Mouse (Mus musculus) lung, embryonic 15.5 days (tissue): ENCODE results near the gene H2al1f. TPM values are rescaled to one million over a fixed set of nuclear protein-coding genes. Genes with fewer than 3 reads are reported as not detected.
"Not testable (repeated sequence)": the region's sequence is repeated elsewhere in the genome, so short reads cannot be mapped to it uniquely, and the experiment has no call there.

Source experiments
- ATAC-seq: fragments of 200-750 bp; cut with Nextera tagmentation; 2 replicates; pipeline ENCODE4 v1.8.0; 2017; ENCODE audit warnings: moderate number of reproducible peaks, borderline replicate concordance; ENCODE audit not compliant: low FRiP score, low TSS enrichment; ENCODE audit errors: extremely low read depth
- H3K27ac ChIP-seq: fragments of 300-500 bp; sonication (generic); 2 replicates; pipeline ENCODE4 v1.5.1; 2015; ENCODE audit warnings: moderate library complexity, mild to moderate bottlenecking, inconsistent platforms
- H3K27me3 ChIP-seq: fragments of 300-500 bp; sonication (generic); 2 replicates; pipeline ENCODE4 v1.6.1; 2015; ENCODE audit warnings: inconsistent platforms
- H3K36me3 ChIP-seq: fragments of 300-500 bp; sonication (generic); 2 replicates; pipeline ENCODE4 v1.6.1; 2015; ENCODE audit warnings: inconsistent platforms
- H3K4me1 ChIP-seq: fragments of 300-500 bp; sonication (generic); 2 replicates; pipeline ENCODE4 v1.6.1; 2015; ENCODE audit warnings: inconsistent platforms
- H3K4me2 ChIP-seq: fragments of 300-500 bp; sonication (generic); 2 replicates; pipeline ENCODE4 v1.6.1; 2015; ENCODE audit warnings: inconsistent platforms, mild to moderate bottlenecking, moderate library complexity
- H3K4me3 ChIP-seq: fragments of 300-500 bp; sonication (generic); 2 replicates; pipeline ENCODE4 v1.5.1; 2015; ENCODE audit warnings: mild to moderate bottlenecking, inconsistent platforms
- H3K9ac ChIP-seq: fragments of 300-500 bp; sonication (generic); 2 replicates; pipeline ENCODE4 v1.6.1; 2015; ENCODE audit warnings: inconsistent platforms
- H3K9me3 ChIP-seq: fragments of 300-500 bp; sonication (generic); 2 replicates; pipeline ENCODE4 v1.6.1; 2016; ENCODE audit warnings: inconsistent platforms
- WGBS: fragments of 180-500 bp; shearing (Covaris S2); methylation state at CpG from one replicate; pipeline ENCODE4 v1.1.7; 2015; 5-methylcytosine and 5-hydroxymethylcytosine counted together
- polyA plus RNA-seq: library from polyadenylated mRNA; unstranded; fragments of >200 nt; fragmentation: Nextera tagmentation; extraction: Ambion mirVana; gene quantifications from 2 replicates; pipeline ENCODE4 v1.2.1, GENCODE M21; 2015

H2al1f gene
- not detected in 2 replicates for polyA plus RNA-seq

- not testable (repeated sequence) for H3K9me3 ChIP-seq, ATAC-seq, H3K4me2 ChIP-seq, H3K4me3 ChIP-seq, H3K4me1 ChIP-seq, H3K9ac ChIP-seq, H3K36me3 ChIP-seq, H3K27ac ChIP-seq, H3K27me3 ChIP-seq
- no CpG with 5 or more reads among the region's 6 CpGs for WGBS
These were observed at the start of gene H2al1f for GRCm38 (mm10) chrX:11314858-11315257. Gene H2al1f, plus strand, starts transcription at chrX:11315158.

GRCm38 (mm10) chrX:11267791-11268190 is 47.2 kb upstream of the H2al1f start:
- H3K27me3 ChIP-seq, result 0 out of 2 replicates have a peak, but pooled peaks cover 4% of the 10 kb centered on the region
- 48% methylated on average over 7 of the region's 7 CpGs for WGBS

GRCm38 (mm10) chrX:11269074-11269473 is 45.9 kb upstream of the H2al1f start:
- Histone ChIP-seq H3K4me1 (0 out of 2 replicates have a peak, but pooled peaks cover 4% of the 10 kb centered on the region), H3K27me3 (0 out of 2 replicates have a peak, but pooled peaks cover 4% of the 10 kb centered on the region), H3K9ac (no peak overlapping the region), H3K4me2 (no peak overlapping the region), H3K36me3 (no peaks in the 10 kb centered on the region), H3K27ac (no peak overlapping the region), H3K9me3 (no peaks in the 10 kb centered on the region), H3K4me3 (no peak overlapping the region)
- WGBS, result 74% methylated on average over 3 of the region's 3 CpGs
- no peak for ATAC-seq

More at GRCm38 (mm10) chrX:11267791-11268190, 47.2 kb upstream of the H2al1f start:
- ATAC-seq, result peak; percentile 83; the same call in 1 of the 2 replicates
- no peaks in the 10 kb centered on the region for H3K4me1 ChIP-seq
- no peaks in the 10 kb centered on the region for H3K9me3 ChIP-seq
- no peak overlapping the region for H3K4me3 ChIP-seq
- no peak overlapping the region for H3K4me2 ChIP-seq
- no peak overlapping the region for H3K27ac ChIP-seq
- H3K36me3 ChIP-seq, result no peaks in the 10 kb centered on the region
- no peak overlapping the region for H3K9ac ChIP-seq

- 0 out of 2 replicates have a peak, but pooled peaks cover 4% of the 10 kb centered on the region for H3K27me3 ChIP-seq
- no peak overlapping the region for H3K4me2 ChIP-seq
- 51% methylated on average over 3 of the region's 3 CpGs for WGBS
- no peaks in the 10 kb centered on the region for H3K9me3 ChIP-seq
- H3K36me3 ChIP-seq, result no peaks in the 10 kb centered on the region
- H3K9ac ChIP-seq, result no peak overlapping the region
- no peak for ATAC-seq
- H3K27ac ChIP-seq, result no peak overlapping the region
- H3K4me3 ChIP-seq, result no peak overlapping the region
- 0 out of 2 replicates have a peak, but pooled peaks cover 4% of the 10 kb centered on the region for H3K4me1 ChIP-seq
These were observed 41.8 kb upstream of the H2al1f start for GRCm38 (mm10) chrX:11273190-11273589.

GRCm38 (mm10) chrX:11277083-11277482 is 37.9 kb upstream of the H2al1f start:
- ATAC-seq, result no peak
- Histone ChIP-seq H3K9ac (no peak overlapping the region), H3K36me3 (no peaks in the 10 kb centered on the region), H3K27me3 (peaks cover 1% of the 10 kb centered on the region; the same call in 1 of the 2 replicates), H3K27ac (no peak overlapping the region), H3K4me3 (no peak overlapping the region), H3K4me1 (0 out of 2 replicates have a peak, but pooled peaks cover 4% of the 10 kb centered on the region), H3K4me2 (no peak overlapping the region), H3K9me3 (no peaks in the 10 kb centered on the region)
- WGBS, result 62% methylated on average over 6 of the region's 6 CpGs

- Histone ChIP-seq H3K9me3 (no peaks in the 10 kb centered on the region), H3K4me1 (no peaks in the 10 kb centered on the region), H3K36me3 (no peaks in the 10 kb centered on the region), H3K9ac (no peak overlapping the region), H3K27ac (no peak overlapping the region), H3K4me2 (no peak overlapping the region), H3K27me3 (peaks cover 4% of the 10 kb centered on the region; the same call in 1 of the 2 replicates), H3K4me3 (no peak overlapping the region)
- WGBS, result 60% methylated on average over 2 of the region's 2 CpGs
- ATAC-seq, result no peak
These were observed 34.2 kb upstream of the H2al1f start for GRCm38 (mm10) chrX:11280741-11281140.

- Histone ChIP-seq H3K4me1 (0 out of 2 replicates have a peak, but pooled peaks cover 3% of the 10 kb centered on the region), H3K9me3 (no peaks in the 10 kb centered on the region), H3K9ac (no peak overlapping the region), H3K27me3 (peaks cover 4% of the 10 kb centered on the region; the same call in 1 of the 2 replicates), H3K4me2 (no peak overlapping the region), H3K27ac (no peak overlapping the region), H3K36me3 (no peaks in the 10 kb centered on the region), H3K4me3 (no peak overlapping the region)
- 37% methylated on average over 14 of the region's 14 CpGs for WGBS
- no peak for ATAC-seq
These were observed 26.6 kb upstream of the H2al1f start for GRCm38 (mm10) chrX:11288306-11288882.

- Histone ChIP-seq H3K4me3 (no peak overlapping the region), H3K36me3 (no peaks in the 10 kb centered on the region), H3K4me1 (0 out of 2 replicates have a peak, but pooled peaks cover 3% of the 10 kb centered on the region), H3K27me3 (peaks cover 4% of the 10 kb centered on the region; the same call in 1 of the 2 replicates), H3K9me3 (no peaks in the 10 kb centered on the region), H3K27ac (no peak overlapping the region), H3K4me2 (no peak overlapping the region), H3K9ac (no peak overlapping the region)
- ATAC-seq, result no peak
- WGBS, result 65% methylated on average over 4 of the region's 4 CpGs
These were observed 25.7 kb upstream of the H2al1f start for GRCm38 (mm10) chrX:11289244-11289643.

- H3K9me3 ChIP-seq, H3K9ac ChIP-seq, H3K4me3 ChIP-seq, H3K27me3 ChIP-seq, H3K36me3 ChIP-seq, H3K4me1 ChIP-seq, ATAC-seq, H3K4me2 ChIP-seq, H3K27ac ChIP-seq: not testable (repeated sequence)
- no CpG with 5 or more reads among the region's 3 CpGs for WGBS
These were observed 16.0 kb upstream of the H2al1f start, which contains the start of gene H2al1a for GRCm38 (mm10) chrX:11298957-11299356. Gene H2al1a, plus strand, starts transcription at chrX:11299257.

GRCm38 (mm10) chrX:11302132-11302531 is 12.8 kb upstream of the H2al1f start, which contains the start of gene H2al1b:
Gene H2al1b, plus strand, starts transcription at chrX:11302432.
- 100% methylated on average over 1 of the region's 3 CpGs for WGBS
- not testable (repeated sequence) for ATAC-seq, H3K9me3 ChIP-seq

GRCm38 (mm10) chrX:11305355-11305754 is 9.6 kb upstream of the H2al1f start, which contains the start of gene H2al1c:
Gene H2al1c, plus strand, starts transcription at chrX:11305655.
- not testable (repeated sequence) for ATAC-seq, H3K4me2 ChIP-seq, H3K4me1 ChIP-seq, H3K9ac ChIP-seq, H3K27me3 ChIP-seq, H3K27ac ChIP-seq, H3K9me3 ChIP-seq, H3K4me3 ChIP-seq, H3K36me3 ChIP-seq
- WGBS, result 38% methylated on average over 1 of the region's 6 CpGs

More at GRCm38 (mm10) chrX:11302132-11302531, 12.8 kb upstream of the H2al1f start, which contains the start of gene H2al1b:
- H3K4me1 ChIP-seq, H3K9ac ChIP-seq, H3K4me2 ChIP-seq, H3K4me3 ChIP-seq, H3K27me3 ChIP-seq, H3K36me3 ChIP-seq, H3K27ac ChIP-seq: not testable (repeated sequence)

GRCm38 (mm10) chrX:11308524-11308923 is 6.4 kb upstream of the H2al1f start, which contains the start of gene H2al1d:
Gene H2al1d, plus strand, starts transcription at chrX:11308824.
- H3K4me2 ChIP-seq, H3K4me1 ChIP-seq, H3K27ac ChIP-seq, ATAC-seq, H3K9me3 ChIP-seq, H3K9ac ChIP-seq, H3K36me3 ChIP-seq, H3K4me3 ChIP-seq, H3K27me3 ChIP-seq: not testable (repeated sequence)
- no CpG with 5 or more reads among the region's 6 CpGs for WGBS
